Mouse (Mus musculus): ENCODE measurements at regions not wholly inside any gene's neighbourhood (a gene's known extent, or its start where the extent isn't known, plus 50 kb on each side); places are given as distances from the start of the nearest gene placed in this dataset.

DNA sequence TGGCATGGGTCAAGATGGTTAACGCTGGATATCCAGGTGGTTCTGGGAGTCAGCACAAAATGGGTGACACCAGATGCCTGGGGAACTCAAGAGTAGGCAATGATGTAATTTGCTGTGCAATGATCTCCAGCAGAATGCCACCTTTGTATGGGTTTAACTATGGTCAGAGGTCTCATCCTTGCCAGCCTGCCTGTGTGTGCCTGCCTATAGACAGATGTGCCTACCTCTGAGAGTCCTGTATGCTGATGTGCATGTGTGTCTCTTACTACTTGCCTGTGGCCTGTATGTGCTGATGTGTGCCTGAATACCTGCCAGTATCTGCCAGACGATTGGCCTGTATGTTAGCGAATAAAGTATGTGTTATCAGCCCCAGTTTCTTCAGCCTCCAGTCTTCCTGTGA, 138.6 kb upstream of the Palmd start:
- no peaks in the 10 kb centered on the region for H3K27me3 ChIP-seq (replicated peaks; ENCODE audit: control insufficient read depth, insufficient read depth, low read length)
- 84% methylated on average over 3 of the region's 3 CpGs for WGBS
- no peak overlapping the region for H3K27ac ChIP-seq (ENCODE audit: low read depth, low read length)
- H3K4me3 ChIP-seq (ENCODE audit: low read length): no peak overlapping the region
- no peaks in the 10 kb centered on the region for H3K4me1 ChIP-seq (ENCODE audit: control insufficient read depth, insufficient read depth, low read depth, low read length)
- no peaks in the 10 kb centered on the region for H3K36me3 ChIP-seq (ENCODE audit: control insufficient read depth, insufficient read depth, low read length)
- H3K4me2 ChIP-seq (ENCODE audit: low read length): no peak overlapping the region
- H3K9me3 ChIP-seq (ENCODE audit: control insufficient read depth, low read length): no peaks in the 10 kb centered on the region
- no peak for ATAC-seq
- no peak overlapping the region for H3K9ac ChIP-seq (ENCODE audit: low read depth, low read length)

DNA sequence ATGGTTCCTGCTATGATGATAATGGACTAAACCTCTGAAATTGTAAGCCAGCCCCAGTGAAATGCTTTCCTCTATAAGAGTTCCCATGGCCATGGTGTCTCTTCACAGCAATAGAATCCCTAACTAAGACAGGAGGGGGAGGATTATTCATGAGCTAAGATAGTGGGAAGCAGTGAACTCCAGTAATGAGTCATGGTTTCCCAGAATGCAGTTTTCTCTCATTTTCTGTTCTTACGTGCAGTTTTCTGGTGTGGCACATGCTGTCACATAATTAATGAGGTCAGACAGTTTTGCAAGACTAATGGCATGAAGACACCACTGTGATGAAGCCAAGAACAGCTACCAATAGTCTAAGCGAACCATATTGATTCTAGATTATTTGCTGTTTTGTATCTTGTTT, 118.9 kb upstream of the Palmd start:
- no peak overlapping the region for H3K4me3 ChIP-seq (ENCODE audit: low read length)
- no peak overlapping the region for H3K9ac ChIP-seq (ENCODE audit: low read depth, low read length)
- H3K36me3 ChIP-seq (ENCODE audit: control insufficient read depth, insufficient read depth, low read length): no peaks in the 10 kb centered on the region
- H3K9me3 ChIP-seq (ENCODE audit: control insufficient read depth, low read length): no peaks in the 10 kb centered on the region
- no peak overlapping the region for H3K27ac ChIP-seq (ENCODE audit: low read depth, low read length)
- ATAC-seq: no peak
- no peaks in the 10 kb centered on the region for H3K4me1 ChIP-seq (ENCODE audit: control insufficient read depth, insufficient read depth, low read depth, low read length)
- no peaks in the 10 kb centered on the region for H3K27me3 ChIP-seq (replicated peaks; ENCODE audit: control insufficient read depth, insufficient read depth, low read length)
- WGBS: 74% methylated on average over 2 of the region's 2 CpGs
- H3K4me2 ChIP-seq (ENCODE audit: low read length): no peak overlapping the region

DNA sequence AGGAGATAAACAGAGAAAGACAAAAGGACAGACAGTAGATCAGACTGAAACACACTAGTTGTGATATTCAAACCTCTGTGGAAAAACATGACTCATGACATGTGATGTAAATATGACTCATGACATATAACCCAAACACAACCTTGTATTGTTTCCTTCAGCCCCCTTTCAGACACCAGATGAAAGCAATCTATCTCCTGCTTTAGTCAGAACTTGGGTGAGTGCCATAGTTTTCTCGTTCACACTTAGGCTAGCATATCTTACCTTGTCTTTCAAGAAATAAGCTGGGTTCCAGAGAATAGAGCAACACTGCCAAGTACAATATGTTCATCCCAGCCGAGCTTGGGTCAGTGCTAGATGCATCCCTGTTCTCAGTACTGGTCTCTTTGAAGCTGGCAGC, 107.9 kb upstream of the Palmd start:
- Histone ChIP-seq H3K27me3 (replicated peaks; ENCODE audit: control insufficient read depth, insufficient read depth, low read length) (no peaks in the 10 kb centered on the region), H3K4me1 (ENCODE audit: control insufficient read depth, insufficient read depth, low read depth, low read length) (no peaks in the 10 kb centered on the region), H3K9me3 (ENCODE audit: control insufficient read depth, low read length) (no peaks in the 10 kb centered on the region; the same call in 1 of the 2 replicates), H3K4me2 (ENCODE audit: low read length) (no peak overlapping the region), H3K27ac (ENCODE audit: low read depth, low read length) (no peak overlapping the region), H3K36me3 (ENCODE audit: control insufficient read depth, insufficient read depth, low read length) (no peaks in the 10 kb centered on the region), H3K4me3 (ENCODE audit: low read length) (no peak overlapping the region), H3K9ac (ENCODE audit: low read depth, low read length) (no peak overlapping the region)
- ATAC-seq: no peak
- WGBS: 64% methylated on average over 2 of the region's 2 CpGs

- H3K9ac ChIP-seq (ENCODE audit: low read depth, low read length): no peak overlapping the region
- H3K9me3 ChIP-seq (ENCODE audit: control insufficient read depth, low read length): no peaks in the 10 kb centered on the region; the same call in 1 of the 2 replicates
- H3K4me3 ChIP-seq (ENCODE audit: low read length): no peak overlapping the region
- no peaks in the 10 kb centered on the region for H3K27me3 ChIP-seq (replicated peaks; ENCODE audit: control insufficient read depth, insufficient read depth, low read length)
- H3K36me3 ChIP-seq (ENCODE audit: control insufficient read depth, insufficient read depth, low read length): no peaks in the 10 kb centered on the region
- no peak overlapping the region for H3K27ac ChIP-seq (ENCODE audit: low read depth, low read length)
- WGBS: 79% methylated on average over 4 of the region's 4 CpGs
- no peak overlapping the region for H3K4me2 ChIP-seq (ENCODE audit: low read length)
- no peaks in the 10 kb centered on the region for H3K4me1 ChIP-seq (ENCODE audit: control insufficient read depth, insufficient read depth, low read depth, low read length)
- no peak for ATAC-seq
These were observed 104.6 kb upstream of the Palmd start for GRCm38 (mm10) chr3:117073399-117073798.

- H3K9ac ChIP-seq (ENCODE audit: low read depth, low read length): no peak overlapping the region
- no peak overlapping the region for H3K4me2 ChIP-seq (ENCODE audit: low read length)
- H3K36me3 ChIP-seq (ENCODE audit: control insufficient read depth, insufficient read depth, low read length): no peaks in the 10 kb centered on the region
- H3K4me3 ChIP-seq (ENCODE audit: low read length): no peak overlapping the region
- H3K27ac ChIP-seq (ENCODE audit: low read depth, low read length): no peak overlapping the region
- no peak for ATAC-seq
- no peaks in the 10 kb centered on the region for H3K27me3 ChIP-seq (replicated peaks; ENCODE audit: control insufficient read depth, insufficient read depth, low read length)
- WGBS: 76% methylated on average over 3 of the region's 3 CpGs
- H3K4me1 ChIP-seq (ENCODE audit: control insufficient read depth, insufficient read depth, low read depth, low read length): no peaks in the 10 kb centered on the region
- H3K9me3 ChIP-seq (ENCODE audit: control insufficient read depth, low read length): no peaks in the 10 kb centered on the region; the same call in 1 of the 2 replicates
These were observed 104.2 kb upstream of the Palmd start for GRCm38 (mm10) chr3:117072998-117073397.

GRCm38 (mm10) chr3:117071851-117072250, 103.1 kb upstream of the Palmd start:
- 95% methylated on average over 5 of the region's 5 CpGs for WGBS
- H3K4me2 ChIP-seq (ENCODE audit: low read length): no peak overlapping the region
- no peaks in the 10 kb centered on the region for H3K27me3 ChIP-seq (replicated peaks; ENCODE audit: control insufficient read depth, insufficient read depth, low read length)
- no peak overlapping the region for H3K4me3 ChIP-seq (ENCODE audit: low read length)
- H3K27ac ChIP-seq (ENCODE audit: low read depth, low read length): no peak overlapping the region
- no peak for ATAC-seq
- H3K4me1 ChIP-seq (ENCODE audit: control insufficient read depth, insufficient read depth, low read depth, low read length): no peaks in the 10 kb centered on the region
- H3K9me3 ChIP-seq (ENCODE audit: control insufficient read depth, low read length): no peaks in the 10 kb centered on the region; the same call in 1 of the 2 replicates
- H3K36me3 ChIP-seq (ENCODE audit: control insufficient read depth, insufficient read depth, low read length): no peaks in the 10 kb centered on the region
- H3K9ac ChIP-seq (ENCODE audit: low read depth, low read length): no peak overlapping the region

- no peak for ATAC-seq
- Histone ChIP-seq H3K27me3 (replicated peaks; ENCODE audit: control insufficient read depth, insufficient read depth, low read length) (no peaks in the 10 kb centered on the region), H3K9me3 (ENCODE audit: control insufficient read depth, low read length) (no peaks in the 10 kb centered on the region; the same call in 1 of the 2 replicates), H3K4me1 (ENCODE audit: control insufficient read depth, insufficient read depth, low read depth, low read length) (no peaks in the 10 kb centered on the region), H3K4me2 (ENCODE audit: low read length) (no peak overlapping the region), H3K27ac (ENCODE audit: low read depth, low read length) (no peak overlapping the region), H3K4me3 (ENCODE audit: low read length) (no peak overlapping the region), H3K9ac (ENCODE audit: low read depth, low read length) (no peak overlapping the region), H3K36me3 (ENCODE audit: control insufficient read depth, insufficient read depth, low read length) (no peaks in the 10 kb centered on the region)
- WGBS: 81% methylated on average over 7 of the region's 7 CpGs
These were observed 98.8 kb upstream of the Palmd start for GRCm38 (mm10) chr3:117067470-117068053.

GRCm38 (mm10) chr3:117065904-117066303, 97.1 kb upstream of the Palmd start:
- Histone ChIP-seq H3K4me1 (ENCODE audit: control insufficient read depth, insufficient read depth, low read depth, low read length) (no peaks in the 10 kb centered on the region), H3K9me3 (ENCODE audit: control insufficient read depth, low read length) (no peaks in the 10 kb centered on the region), H3K4me2 (ENCODE audit: low read length) (no peak overlapping the region), H3K27me3 (replicated peaks; ENCODE audit: control insufficient read depth, insufficient read depth, low read length) (no peaks in the 10 kb centered on the region), H3K4me3 (ENCODE audit: low read length) (no peak overlapping the region), H3K9ac (ENCODE audit: low read depth, low read length) (no peak overlapping the region), H3K27ac (ENCODE audit: low read depth, low read length) (no peak overlapping the region), H3K36me3 (ENCODE audit: control insufficient read depth, insufficient read depth, low read length) (no peaks in the 10 kb centered on the region)
- ATAC-seq: no peak
- WGBS: 83% methylated on average over 2 of the region's 2 CpGs

GRCm38 (mm10) chr3:117061831-117062230, 93.0 kb upstream of the Palmd start:
- H3K27ac ChIP-seq (ENCODE audit: low read depth, low read length): no peak overlapping the region
- 0 out of 2 replicates have a peak, but pooled peaks cover 3% of the 10 kb centered on the region for H3K9me3 ChIP-seq (ENCODE audit: control insufficient read depth, low read length)
- no peak for ATAC-seq
- H3K27me3 ChIP-seq (replicated peaks; ENCODE audit: control insufficient read depth, insufficient read depth, low read length): no peaks in the 10 kb centered on the region
- no peaks in the 10 kb centered on the region for H3K36me3 ChIP-seq (ENCODE audit: control insufficient read depth, insufficient read depth, low read length)
- no peak overlapping the region for H3K9ac ChIP-seq (ENCODE audit: low read depth, low read length)
- no peak overlapping the region for H3K4me2 ChIP-seq (ENCODE audit: low read length)
- H3K4me1 ChIP-seq (ENCODE audit: control insufficient read depth, insufficient read depth, low read depth, low read length): no peaks in the 10 kb centered on the region
- no peak overlapping the region for H3K4me3 ChIP-seq (ENCODE audit: low read length)
- 72% methylated on average over 1 of the region's 1 CpGs for WGBS

DNA sequence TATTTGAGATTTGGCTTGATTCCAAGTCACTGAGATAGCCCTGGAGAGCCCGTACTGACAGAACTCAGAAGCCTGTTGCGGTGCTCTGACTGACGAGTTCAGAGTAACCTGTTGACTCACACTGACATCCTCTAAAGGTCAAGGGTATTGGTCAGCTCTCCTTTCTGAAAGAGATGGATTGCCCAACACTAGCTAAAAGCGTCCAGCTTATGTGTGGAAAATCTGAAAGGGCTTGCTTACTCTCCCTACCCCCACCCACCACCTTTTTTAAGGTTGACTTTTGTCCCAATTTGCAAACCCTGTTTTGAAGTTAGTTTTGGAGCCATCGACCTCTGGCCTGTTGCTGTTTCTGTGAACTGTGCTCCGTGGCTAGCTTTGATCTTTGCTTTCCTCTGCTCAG, 92.4 kb upstream of the Palmd start:
- no peak overlapping the region for H3K9ac ChIP-seq (ENCODE audit: low read depth, low read length)
- no peak overlapping the region for H3K4me2 ChIP-seq (ENCODE audit: low read length)
- H3K27me3 ChIP-seq (replicated peaks; ENCODE audit: control insufficient read depth, insufficient read depth, low read length): no peaks in the 10 kb centered on the region
- no peaks in the 10 kb centered on the region for H3K36me3 ChIP-seq (ENCODE audit: control insufficient read depth, insufficient read depth, low read length)
- no peak for ATAC-seq
- H3K4me3 ChIP-seq (ENCODE audit: low read length): no peak overlapping the region
- no peak overlapping the region for H3K27ac ChIP-seq (ENCODE audit: low read depth, low read length)
- H3K9me3 ChIP-seq (ENCODE audit: control insufficient read depth, low read length): 0 out of 2 replicates have a peak, but pooled peaks cover 3% of the 10 kb centered on the region
- H3K4me1 ChIP-seq (ENCODE audit: control insufficient read depth, insufficient read depth, low read depth, low read length): no peaks in the 10 kb centered on the region
- WGBS: 63% methylated on average over 6 of the region's 6 CpGs

All from hindbrain, embryonic 16.5 days (tissue).